Mouse (Mus musculus) embryonic stem cell, embryonic (primary cell): ENCODE results near the gene Aaed1.

Experiments
- CTCF ChIA-PET, 4 experiments: fragments of 300-600 bp in 2 of 4; fragments of 350-600 bp in 2 of 4; sonication (Branson Sonifier 250); formaldehyde crosslinking; loops; one replicate each; lab custom pipeline; 2022; ENCODE audit warnings: inconsistent platforms in 2 of 4; lab: Charles Lee
- POLR2A ChIA-PET, 4 experiments: fragments of 300-600 bp in 2 of 4; fragments of 350-600 bp in 2 of 4; sonication (Branson Sonifier 250); formaldehyde crosslinking; loops; one replicate each; lab custom pipeline; 2022; ENCODE audit warnings: antibody characterized with exemption in 4 of 4, inconsistent platforms in 1 of 4; lab: Charles Lee

Aaed1 gene

DNA sequence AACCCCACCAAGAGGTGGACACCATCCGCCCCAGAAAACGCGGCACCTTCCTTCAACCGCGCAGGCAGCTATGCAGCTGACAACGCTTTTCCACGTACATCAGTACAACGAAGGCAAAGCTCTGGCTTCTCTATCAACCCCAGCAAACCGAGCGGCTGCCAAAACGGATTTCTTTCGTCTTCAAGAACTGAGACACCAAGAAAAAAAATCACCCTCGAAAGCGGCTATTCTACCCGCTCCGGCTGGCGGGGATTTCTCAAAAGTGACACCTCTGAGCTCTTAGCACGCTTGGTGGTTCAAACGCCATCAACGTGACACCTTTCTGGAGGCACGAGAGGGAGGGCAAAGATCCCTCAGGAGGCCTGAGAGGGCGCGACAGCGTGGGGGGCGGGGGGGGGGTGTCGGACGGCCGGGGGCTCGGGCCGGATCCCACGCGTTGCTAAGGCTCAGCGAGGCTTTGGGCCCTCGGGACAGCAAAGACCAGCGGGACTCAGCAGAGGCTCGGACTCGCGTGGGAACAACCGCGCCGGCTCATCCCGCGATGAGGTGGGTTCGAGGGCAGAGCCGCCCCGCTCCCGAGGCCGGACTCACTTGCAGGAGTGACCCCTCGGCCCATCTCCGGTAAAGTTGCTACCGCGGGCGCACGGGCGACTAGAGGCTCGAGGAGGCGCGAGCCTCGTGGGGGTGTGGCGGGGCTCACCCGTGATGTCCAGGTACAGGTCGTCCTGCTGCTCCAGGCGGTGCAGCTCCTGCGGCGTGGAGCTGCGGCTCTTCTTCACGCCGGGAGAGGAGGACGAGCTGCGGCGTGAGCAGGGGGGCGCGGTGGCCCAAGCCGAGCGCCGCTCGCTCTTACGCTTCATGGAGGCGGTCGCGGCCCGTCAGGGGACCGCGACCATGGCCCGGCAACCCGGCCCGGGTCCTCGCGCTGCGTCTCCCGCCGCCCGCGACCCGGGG, 38.3 kb downstream of the Aaed1 start:
- POLR2A ChIA-PET, result interaction anchor here in 3 of 4 experiments (0.7 to 3.0 kb wide), 33 partner anchors 7 to 167 kb away, joined by 3 to 21 read pairs (median 4); partner anchors contain the start of genes Aaed1 (in 3 of the 3), Cdk20 (in 1 of the 3), Habp4 (in 1 of the 3) and Zfp367 (in 1 of the 3)
- CTCF ChIA-PET, result interaction anchor here (0.6 to 2.8 kb wide), 14 partner anchors 9 to 1416 kb away, joined by 3 to 12 read pairs (median 3); partner anchors contain the start of gene Fbp2 (in 1 of the 4)

DNA sequence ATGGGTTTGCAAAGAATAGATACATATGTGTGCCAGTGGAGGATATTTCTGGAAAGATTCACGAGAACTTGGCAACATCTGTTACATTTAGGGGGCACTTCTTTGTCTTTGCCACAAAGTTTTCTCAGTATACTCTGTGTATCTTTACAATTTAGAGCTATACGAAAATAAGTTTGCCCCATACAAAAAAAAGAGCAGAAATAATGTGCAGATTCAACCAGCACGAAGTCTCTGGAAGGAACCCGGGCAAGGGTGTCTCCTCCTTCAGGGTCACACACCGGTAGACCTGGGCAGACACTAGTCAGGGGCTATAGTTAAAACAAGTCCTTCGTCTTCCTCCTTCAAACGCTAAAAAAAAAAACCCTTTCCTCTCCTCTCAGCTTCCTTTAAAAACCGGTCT, 39.2 kb downstream of the Aaed1 start:
- ChIA-PET POLR2A (interaction anchor here in 3 of 4 experiments (0.7 to 3.0 kb wide), 10 partner anchors 8 to 120 kb away, joined by 3 to 21 read pairs (median 4); partner anchors contain the start of gene Aaed1 (in 2 of the 3)), CTCF (interaction anchor here in 3 of 4 experiments (0.7 to 2.8 kb wide), 6 partner anchors 11 to 1415 kb away, joined by 3 to 12 read pairs (median 4); partner anchors contain the start of gene Fbp2 (in 1 of the 3))

DNA sequence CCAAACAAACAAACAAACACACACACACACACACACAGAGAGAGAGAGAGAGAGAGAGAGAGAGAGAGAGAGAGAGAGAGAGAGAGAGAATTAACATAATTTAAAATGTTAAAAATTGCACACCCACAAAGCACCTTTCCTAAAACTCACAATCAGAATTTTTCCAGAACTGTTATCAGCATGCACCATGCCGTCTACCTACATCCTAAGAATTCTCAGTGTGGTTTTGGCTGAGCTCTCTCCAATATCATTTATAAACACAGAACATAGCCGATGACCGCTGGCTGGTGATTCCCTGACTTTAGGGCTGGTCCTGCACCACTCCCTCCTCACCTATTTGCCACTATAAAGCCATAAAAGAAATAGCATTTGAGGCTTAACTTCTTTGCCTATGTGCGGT, 44.1 kb downstream of the Aaed1 start:
- ChIA-PET CTCF (no interaction called here), POLR2A (interaction anchor here in 2 of 4 experiments (0.7 to 1.1 kb wide), 2 partner anchors 17 to 37 kb away, joined by 3 to 8 read pairs; no protein-coding TSS in a partner anchor)

DNA sequence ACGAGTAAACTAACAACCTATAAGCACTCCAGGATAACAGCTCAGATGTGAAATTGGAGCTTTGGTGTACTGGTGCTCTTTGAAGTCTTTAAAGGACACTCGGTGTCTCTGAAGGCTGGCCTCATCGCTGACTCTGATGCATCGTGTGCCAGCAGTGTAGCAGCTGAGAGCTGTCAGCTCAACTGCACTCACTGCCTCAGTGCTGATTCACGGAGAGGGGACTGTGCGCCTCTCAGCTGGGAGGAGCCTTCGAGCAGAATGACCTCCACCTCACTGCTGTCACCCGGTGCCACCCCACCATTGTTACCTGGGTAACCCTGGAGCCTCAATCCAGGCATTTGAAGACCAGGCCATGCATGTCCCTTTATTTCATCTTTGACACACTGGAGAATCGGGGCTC, 45.4 kb downstream of the Aaed1 start:
- ChIA-PET CTCF (interaction anchor here in 1 of 4 experiments (0.8 to 1.2 kb wide), 3 partner anchors 16 to 86 kb away, joined by 3 to 5 read pairs (median 3); no protein-coding TSS in a partner anchor), POLR2A (interaction anchor here in 3 of 4 experiments (0.6 to 1.1 kb wide), 4 partner anchors 8 to 113 kb away, joined by 3 to 7 read pairs (median 3); no protein-coding TSS in a partner anchor)

DNA sequence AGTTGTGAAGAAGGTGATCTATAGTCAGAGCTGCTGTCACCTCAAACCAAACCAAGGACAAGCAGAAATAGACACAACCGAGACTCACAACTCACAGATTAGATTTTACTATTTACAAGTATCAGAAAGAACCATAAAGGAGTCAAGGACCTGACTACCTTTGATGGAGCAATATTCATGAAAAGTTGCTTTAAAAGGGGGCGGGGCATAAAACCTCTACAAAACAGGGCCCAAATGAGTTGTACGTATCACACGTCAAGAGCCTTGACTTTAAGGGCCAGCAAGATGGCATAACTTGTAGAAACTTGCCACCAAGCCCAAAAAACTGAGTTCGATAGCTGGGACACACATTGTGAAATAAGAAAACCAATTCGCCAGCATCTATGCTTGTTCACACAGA, 47.9 kb downstream of the Aaed1 start:
- POLR2A ChIA-PET, result interaction anchor here in 2 of 4 experiments (1.0 to 1.1 kb wide), 3 partner anchors 9 to 16 kb away, joined by 3 to 7 read pairs (median 3); partner anchors contain the start of gene Cdc14b (in 1 of the 2)
- CTCF ChIA-PET, result interaction anchor here in 1 of 4 experiments (0.9 kb wide), 1 partner anchor 10 kb away, joined by 3 read pairs; no protein-coding TSS in a partner anchor

DNA sequence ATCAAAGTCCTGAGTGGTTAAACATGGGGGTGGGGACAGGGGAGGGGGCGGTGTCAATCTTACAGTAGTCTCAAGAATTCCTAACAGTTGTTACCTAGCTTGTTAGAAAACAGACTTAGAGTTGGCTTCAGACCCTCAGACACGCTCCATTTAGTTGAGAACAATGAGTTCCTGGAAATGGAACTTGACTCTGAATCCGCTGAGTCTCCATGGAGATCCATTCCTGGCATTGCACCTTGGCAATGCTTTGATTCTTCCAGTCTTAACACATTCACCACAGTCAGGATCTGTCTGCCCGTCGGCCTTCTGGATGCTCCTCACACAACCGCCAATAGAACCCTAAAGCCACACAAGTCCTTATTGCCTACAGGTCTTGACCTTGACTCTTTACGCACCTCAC, 52.6 kb downstream of the Aaed1 start:
- CTCF ChIA-PET, result interaction anchor here (0.6 to 3.1 kb wide), 7 partner anchors 9 to 105 kb away, joined by 3 to 15 read pairs (median 3); no protein-coding TSS in a partner anchor
- POLR2A ChIA-PET, result interaction anchor here in 2 of 4 experiments (0.8 to 4.8 kb wide), 8 partner anchors 8 to 107 kb away, joined by 3 to 25 read pairs (median 4); partner anchors contain the start of genes Cdc14b (in 1 of the 2) and Zfp367 (in 1 of the 2)

DNA sequence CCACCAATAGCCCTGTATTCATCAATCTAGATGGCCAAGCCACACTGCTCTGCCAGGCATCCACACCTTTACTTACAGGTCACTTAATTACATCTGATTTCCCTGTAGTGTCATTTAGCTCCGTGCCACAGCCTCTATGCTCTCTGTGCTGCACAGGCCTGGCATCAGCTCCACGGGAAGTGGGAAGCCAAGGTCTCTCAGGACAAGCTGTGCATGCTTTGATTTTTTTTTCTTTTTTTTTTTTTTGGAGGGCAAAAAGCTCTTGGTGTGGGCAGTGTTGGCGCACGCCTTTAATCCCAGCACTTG, 54.0 kb downstream of the Aaed1 start:
- CTCF ChIA-PET, result interaction anchor here in 3 of 4 experiments (0.8 to 3.0 kb wide), 6 partner anchors 8 to 77 kb away, joined by 3 to 12 read pairs (median 5); no protein-coding TSS in a partner anchor
- POLR2A ChIA-PET, result interaction anchor here in 2 of 4 experiments (0.7 to 4.8 kb wide), 15 partner anchors 8 to 105 kb away, joined by 3 to 25 read pairs (median 4); partner anchors contain the start of genes Cdc14b (in 2 of the 2), Aaed1 (in 1 of the 2) and Habp4 (in 1 of the 2)

DNA sequence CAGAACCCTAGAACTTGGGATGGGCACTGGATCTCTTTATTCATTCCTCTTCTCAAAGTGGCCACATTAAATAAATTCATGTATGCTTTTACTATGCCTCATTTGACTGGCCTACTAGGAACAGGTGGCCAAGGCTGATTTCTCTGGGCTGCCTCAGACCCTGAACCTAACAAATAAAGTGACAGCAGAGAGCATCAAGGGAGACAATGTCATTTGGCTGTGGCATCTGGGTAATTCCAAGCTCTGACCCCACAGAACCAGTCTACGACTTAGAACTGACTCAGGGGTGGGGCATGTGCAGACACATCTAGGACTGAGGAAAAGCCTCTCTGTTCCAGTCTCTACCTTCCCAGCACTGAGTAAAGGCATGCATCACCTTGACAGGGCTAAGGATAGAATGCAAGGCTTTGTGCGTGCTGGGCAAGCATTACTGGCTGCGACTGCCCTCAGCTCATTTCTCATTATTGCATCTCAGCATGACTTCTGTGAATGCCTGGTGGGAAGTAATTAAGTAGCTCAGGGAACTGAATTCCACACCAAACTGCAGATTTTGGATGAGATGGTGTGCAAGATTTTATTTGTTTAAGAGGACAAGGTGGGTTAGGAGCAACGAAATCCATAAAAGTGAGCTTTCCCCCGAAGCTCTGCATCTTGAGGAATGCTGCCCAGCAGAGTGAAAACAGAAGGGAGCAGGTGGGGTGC, 54.5 kb downstream of the Aaed1 start:
- ChIA-PET CTCF (interaction anchor here in 3 of 4 experiments (0.8 to 3.0 kb wide), 6 partner anchors 8 to 77 kb away, joined by 3 to 12 read pairs (median 5); no protein-coding TSS in a partner anchor), POLR2A (interaction anchor here in 2 of 4 experiments (0.6 to 4.8 kb wide), 17 partner anchors 8 to 1054 kb away, joined by 3 to 25 read pairs (median 4); partner anchors contain the start of genes Cdc14b (in 2 of the 2), Aaed1 (in 1 of the 2) and Habp4 (in 1 of the 2))

DNA sequence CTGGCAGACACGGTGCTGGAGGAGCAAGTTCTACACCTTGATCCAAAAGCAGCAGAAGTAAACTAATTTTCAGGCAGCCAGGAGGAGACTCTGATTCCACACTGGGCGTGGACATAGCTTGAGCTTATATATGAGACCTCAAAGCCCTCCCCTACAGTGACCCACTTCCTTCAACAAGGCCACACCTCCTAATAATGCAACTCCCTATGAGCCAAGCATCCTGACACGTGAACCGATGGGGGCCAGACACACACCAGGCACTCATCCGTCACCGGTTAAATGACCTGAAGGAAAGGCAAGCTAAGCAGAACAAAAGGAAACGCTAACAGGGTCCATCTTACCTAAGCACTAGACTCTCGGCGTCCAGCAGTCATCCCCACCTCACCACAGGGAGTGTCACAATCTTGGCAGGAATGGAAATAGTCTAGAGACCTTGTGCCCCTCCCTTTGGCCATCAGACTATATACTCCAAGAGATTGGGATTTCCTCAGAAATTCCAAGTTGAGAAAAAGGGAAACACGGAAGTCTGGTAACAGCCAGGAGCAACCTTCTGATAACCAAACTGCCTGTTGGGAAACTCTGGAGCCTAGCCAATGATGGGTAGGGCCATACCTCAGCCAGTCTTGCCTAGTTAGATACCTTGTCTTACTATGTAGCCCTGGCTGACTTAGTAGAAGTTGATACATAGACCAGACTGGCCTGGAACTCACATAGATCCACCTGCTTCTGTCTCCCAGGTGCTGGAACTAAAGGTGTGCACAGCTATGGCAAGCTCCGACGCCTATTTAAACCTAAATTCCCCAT, 55.3 kb downstream of the Aaed1 start:
- CTCF ChIA-PET, result interaction anchor here (0.8 to 3.0 kb wide), 4 partner anchors 8 to 76 kb away, joined by 3 to 12 read pairs (median 5); no protein-coding TSS in a partner anchor
- POLR2A ChIA-PET, result interaction anchor here in 2 of 4 experiments (0.6 to 4.8 kb wide), 11 partner anchors 8 to 1055 kb away, joined by 3 to 25 read pairs (median 4); partner anchors contain the start of genes Aaed1 (in 1 of the 2), Cdc14b (in 1 of the 2) and Habp4 (in 1 of the 2)

DNA sequence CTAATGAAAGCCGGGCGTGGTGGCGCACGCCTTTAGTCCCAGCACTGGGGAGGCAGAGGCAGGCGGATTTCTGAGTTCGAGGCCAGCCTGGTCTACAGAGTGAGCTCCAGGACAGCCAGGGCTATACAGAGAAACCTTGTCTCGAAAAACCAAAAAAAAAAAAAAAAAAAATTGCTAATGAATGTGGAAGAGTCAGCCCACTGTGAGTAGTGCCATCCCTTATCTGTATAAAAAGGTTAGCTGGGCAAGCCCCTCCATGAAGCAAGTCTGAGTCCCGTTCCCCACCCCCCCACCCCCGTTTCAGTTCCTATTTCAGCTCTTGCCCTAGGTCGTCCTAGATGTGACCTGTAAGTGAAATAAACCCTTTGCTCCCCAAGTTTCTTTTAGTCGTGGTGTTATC, 58.3 kb downstream of the Aaed1 start:
- CTCF ChIA-PET, result interaction anchor here in 1 of 4 experiments (0.6 kb wide), 1 partner anchor 35 kb away, joined by 3 read pairs; no protein-coding TSS in a partner anchor
- POLR2A ChIA-PET, result interaction anchor here in 1 of 4 experiments (0.6 to 0.9 kb wide), 3 partner anchors 45 to 100 kb away, joined by 3 to 5 read pairs (median 3); no protein-coding TSS in a partner anchor

DNA sequence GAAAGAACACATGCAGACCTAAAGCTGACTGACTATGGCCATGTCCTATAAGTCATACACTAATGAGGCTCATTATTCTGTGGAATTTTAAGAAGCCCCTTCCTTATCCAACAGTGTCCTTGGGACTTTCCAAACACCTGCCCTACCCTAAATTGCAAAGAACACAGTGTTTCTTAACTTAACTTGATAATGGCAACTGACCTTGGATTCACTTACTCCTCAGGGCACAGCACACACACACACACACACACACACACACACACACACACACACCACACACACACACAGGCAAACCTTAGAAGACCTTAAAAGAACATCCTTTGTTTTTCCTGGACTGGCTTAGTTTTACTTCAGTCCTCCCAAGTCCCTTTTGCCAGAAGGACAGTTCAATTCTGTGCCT, 58.8 kb downstream of the Aaed1 start:
- ChIA-PET POLR2A (interaction anchor here in 1 of 4 experiments (0.9 kb wide), 1 partner anchor 70 kb away, joined by 3 read pairs; no protein-coding TSS in a partner anchor), CTCF (interaction anchor here in 1 of 4 experiments (0.6 kb wide), 1 partner anchor 35 kb away, joined by 3 read pairs; no protein-coding TSS in a partner anchor)

DNA sequence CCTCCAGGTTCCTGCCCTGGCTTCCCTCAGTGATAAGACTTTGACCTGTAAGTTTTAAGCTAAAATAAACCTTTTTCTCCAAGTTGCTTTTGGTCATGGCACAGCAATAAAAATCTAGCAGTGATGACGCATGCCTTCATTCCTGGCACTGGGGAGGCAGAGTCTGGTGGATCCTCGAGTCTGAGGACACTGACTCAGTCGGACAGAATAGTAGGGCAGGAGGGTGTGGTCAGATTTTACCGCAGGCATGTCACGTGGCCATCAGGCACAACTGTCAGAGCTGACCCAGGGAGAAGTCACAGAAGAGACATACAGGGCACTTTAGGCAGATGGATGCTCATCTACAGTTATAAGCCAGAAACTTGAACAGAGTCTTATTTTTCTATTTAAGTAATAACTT, 60.4 kb downstream of the Aaed1 start:
- CTCF ChIA-PET, result interaction anchor here (0.6 to 5.6 kb wide), 12 partner anchors 8 to 420 kb away, joined by 3 to 78 read pairs (median 4); partner anchors contain the start of gene Cdc14b (in 1 of the 4)
- POLR2A ChIA-PET, result interaction anchor here in 3 of 4 experiments (0.8 to 2.9 kb wide), 11 partner anchors 8 to 104 kb away, joined by 3 to 16 read pairs (median 4); partner anchors contain the start of genes Aaed1 (in 1 of the 3), Cdc14b (in 1 of the 3) and Zfp367 (in 1 of the 3)

DNA sequence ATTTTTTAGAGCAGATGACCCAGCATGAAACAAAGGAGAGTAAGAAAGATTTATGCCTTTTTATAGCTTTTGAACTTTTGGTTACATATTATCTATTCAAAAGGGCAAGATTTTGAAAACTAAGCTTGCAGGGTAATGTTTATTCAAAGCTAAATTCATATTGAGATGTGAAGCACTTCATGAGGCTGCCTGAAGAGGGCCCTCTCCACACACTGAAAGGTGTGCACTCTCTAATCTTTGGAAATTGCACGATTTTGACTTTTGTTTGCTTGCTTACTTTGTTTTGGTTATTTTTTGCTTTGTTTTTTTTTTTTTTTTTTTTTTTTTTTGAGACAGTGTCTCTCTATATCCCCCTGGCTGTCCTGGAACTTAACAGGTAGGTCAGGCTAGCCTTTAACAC, 62.1 kb downstream of the Aaed1 start:
- CTCF ChIA-PET, result interaction anchor here (0.5 to 5.6 kb wide), 35 partner anchors 8 to 1548 kb away, joined by 3 to 78 read pairs (median 5); partner anchors contain the start of genes Aaed1 (in 1 of the 4) and Cdc14b (in 1 of the 4)
- POLR2A ChIA-PET, result interaction anchor here in 3 of 4 experiments (0.7 to 2.9 kb wide), 12 partner anchors 8 to 712 kb away, joined by 3 to 25 read pairs (median 6); partner anchors contain the start of genes Cdc14b (in 2 of the 3) and Aaed1 (in 1 of the 3)

DNA sequence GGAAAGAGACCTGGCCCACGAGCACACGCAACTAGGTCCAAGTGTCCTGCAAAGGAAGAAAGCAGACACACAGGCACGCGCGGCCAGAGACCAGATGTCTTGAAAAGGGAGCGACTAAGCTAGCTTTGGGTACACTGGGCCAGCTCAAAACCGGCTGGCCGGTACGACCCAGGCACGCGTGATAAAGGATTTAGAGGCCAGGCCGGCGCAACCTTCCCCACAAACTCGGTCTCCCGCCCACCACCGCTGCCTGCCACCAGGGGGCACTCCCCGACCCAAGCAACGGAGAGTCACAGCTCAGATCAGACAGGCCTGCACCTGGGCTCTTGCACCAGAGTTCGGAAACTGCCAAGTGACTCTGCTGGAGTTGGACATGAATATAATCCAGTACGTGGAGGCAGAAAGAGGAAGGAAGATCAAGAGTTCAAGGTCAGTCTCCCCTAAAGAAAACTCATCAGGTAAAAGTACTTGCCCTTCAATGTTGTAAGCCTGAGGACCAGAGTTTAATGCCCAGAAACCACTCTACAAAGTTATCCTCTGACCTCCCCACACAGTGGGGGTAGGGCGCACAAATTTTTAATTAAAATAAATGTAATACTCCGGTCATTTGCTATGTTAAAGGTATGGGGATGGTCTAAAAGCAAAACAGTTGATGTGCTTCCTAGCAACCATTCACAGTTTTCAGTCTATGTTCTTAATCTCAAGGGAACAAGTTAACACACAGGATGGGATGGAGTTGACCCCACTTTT, 63.6 kb downstream of the Aaed1 start:
- CTCF ChIA-PET, result interaction anchor here (0.5 to 5.6 kb wide), 37 partner anchors 9 to 190 kb away, joined by 3 to 78 read pairs (median 3); partner anchors contain the start of genes Aaed1 (in 1 of the 4) and Cdc14b (in 1 of the 4)
- POLR2A ChIA-PET, result interaction anchor here in 3 of 4 experiments (0.8 to 2.8 kb wide), 17 partner anchors 10 to 818 kb away, joined by 3 to 25 read pairs (median 3); partner anchors contain the start of genes Cdc14b (in 2 of the 3), Aaed1 (in 1 of the 3) and Habp4 (in 1 of the 3)
